Mouse (Mus musculus): ENCODE data around the gene Rnf34. TPM values are rescaled to one million over a fixed set of nuclear protein-coding genes. Genes with fewer than 3 reads are reported as not detected.
A peak's percentile ranks its signal among the peaks of the same experiment; 100 is the strongest.

Rnf34 gene
- polyA plus RNA-seq, 1 experiment from 2014 or later: 13.8 TPM

DNA sequence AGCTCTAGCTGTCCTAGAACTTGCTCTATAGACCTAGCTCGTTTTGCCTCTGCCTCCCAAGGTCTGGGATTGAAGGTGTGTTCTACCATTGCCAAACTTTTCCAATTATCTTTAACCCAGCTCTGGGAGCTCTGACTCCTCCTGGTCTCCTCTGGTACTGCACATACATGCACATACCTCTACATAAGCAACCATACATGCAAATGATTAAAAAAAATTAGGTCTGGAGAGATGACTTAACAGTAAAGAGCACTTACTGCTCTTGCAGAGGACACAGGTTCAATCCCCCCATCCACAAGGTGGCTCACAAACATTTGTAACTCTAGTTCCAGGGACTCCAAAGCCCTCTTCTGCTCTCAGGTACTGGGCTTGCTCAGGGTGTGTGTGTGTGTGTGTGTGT, 25.9 kb upstream of the Rnf34 start:
- H3K36me3 ChIP-seq: peaks cover 5% of the 10 kb centered on the region
- H3K27me3 ChIP-seq: no peaks in the 10 kb centered on the region
- DNase-seq (no peak), ATAC-seq (ENCODE audit: low read depth) (no peak)
- peak overlapping the region; percentile 68 for H3K27ac ChIP-seq
- WGBS (ENCODE audit: insufficient replicate concordance): 68% methylated on average over 1 of the region's 1 CpGs
- H3K9me3 ChIP-seq (replicated peaks): no peaks in the 10 kb centered on the region
- H3K4me1 ChIP-seq (replicated peaks): peaks cover 45% of the 10 kb centered on the region
- no peak overlapping the region for H3K4me3 ChIP-seq (replicated peaks)
- no peak overlapping the region for H3K9ac ChIP-seq
- no peak overlapping the region for H3K4me2 ChIP-seq

DNA sequence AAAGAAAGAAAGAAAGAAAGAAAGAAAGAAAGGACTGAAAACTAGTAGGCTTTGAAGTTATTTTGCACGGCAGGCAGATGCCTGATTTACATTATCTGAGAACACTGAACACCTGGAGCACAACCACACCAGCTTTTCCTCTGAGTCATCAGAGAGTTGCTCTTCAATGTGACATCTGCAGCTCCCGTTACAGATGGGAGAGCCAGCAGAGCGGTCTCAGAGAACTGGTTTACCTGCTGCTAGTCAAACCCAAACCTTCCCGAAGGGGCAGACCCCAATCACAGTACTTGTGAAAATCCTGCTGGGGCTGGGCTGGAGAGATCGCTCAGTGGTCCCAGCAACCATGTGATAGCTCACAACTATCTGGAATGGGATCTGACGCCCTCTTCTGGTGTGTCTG, 25.4 kb upstream of the Rnf34 start:
- peaks cover 1% of the 10 kb centered on the region for H3K36me3 ChIP-seq
- no peak overlapping the region for H3K27ac ChIP-seq
- DNase-seq (no peak), ATAC-seq (ENCODE audit: low read depth) (no peak)
- no peak overlapping the region for H3K4me3 ChIP-seq (replicated peaks)
- WGBS (ENCODE audit: insufficient replicate concordance): 63% methylated on average over 6 of the region's 6 CpGs
- no peaks in the 10 kb centered on the region for H3K9me3 ChIP-seq (replicated peaks)
- H3K4me2 ChIP-seq: no peak overlapping the region
- H3K4me1 ChIP-seq (replicated peaks): peaks cover 41% of the 10 kb centered on the region
- no peak overlapping the region for H3K9ac ChIP-seq
- no peaks in the 10 kb centered on the region for H3K27me3 ChIP-seq

DNA sequence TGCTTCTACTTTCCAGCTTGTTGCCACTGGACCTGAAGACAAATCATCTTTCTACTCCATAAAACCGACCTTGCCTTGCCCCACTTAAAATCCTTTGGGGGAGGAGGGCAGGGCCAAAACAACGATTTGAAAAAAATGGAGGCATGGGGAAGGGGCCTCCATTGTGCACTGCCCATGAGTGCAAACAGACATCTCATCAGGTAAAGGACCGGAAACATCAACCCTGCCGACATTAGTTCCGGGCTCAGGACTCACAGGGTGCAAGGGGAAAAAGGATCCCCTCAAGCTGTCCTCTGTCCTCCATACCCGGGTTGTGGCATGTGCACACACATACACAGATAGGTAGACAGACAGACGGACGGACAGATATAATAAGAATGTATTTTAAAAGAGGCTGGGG, 24.7 kb upstream of the Rnf34 start:
- ATAC-seq (ENCODE audit: low read depth): no peak
- 81% methylated on average over 8 of the region's 8 CpGs for WGBS (ENCODE audit: insufficient replicate concordance)
- DNase-seq: no peak
- Histone ChIP-seq H3K9ac (no peak overlapping the region), H3K9me3 (replicated peaks) (no peaks in the 10 kb centered on the region), H3K4me1 (replicated peaks) (peaks cover 35% of the 10 kb centered on the region), H3K4me3 (replicated peaks) (no peak overlapping the region), H3K4me2 (no peak overlapping the region), H3K27me3 (no peaks in the 10 kb centered on the region), H3K27ac (no peak overlapping the region), H3K36me3 (no peaks in the 10 kb centered on the region)

DNA sequence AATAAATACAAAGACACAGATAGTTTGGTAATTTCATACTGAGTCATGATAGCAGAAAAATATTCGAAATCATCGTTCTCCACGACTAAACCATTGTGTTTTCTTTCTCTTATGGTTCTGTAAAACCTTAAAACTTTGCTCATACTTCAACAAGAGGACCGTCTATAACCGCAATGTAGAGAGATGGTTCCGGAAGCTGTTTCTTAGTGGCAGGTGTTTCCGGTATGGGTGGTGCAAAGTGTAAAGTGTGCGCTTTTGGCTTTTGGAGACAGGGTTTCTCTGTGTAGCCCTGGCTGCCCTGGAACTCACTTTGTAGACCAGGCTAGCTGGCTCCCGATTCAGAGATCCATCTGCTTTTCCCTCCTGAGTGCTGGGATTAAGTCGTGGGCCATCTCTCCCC, 17.3 kb upstream of the Rnf34 start:
- ATAC-seq (ENCODE audit: low read depth): no peak
- no peaks in the 10 kb centered on the region for H3K9me3 ChIP-seq (replicated peaks)
- H3K4me2 ChIP-seq: no peak overlapping the region
- no peaks in the 10 kb centered on the region for H3K36me3 ChIP-seq
- no peak overlapping the region for H3K4me3 ChIP-seq (replicated peaks)
- no peak overlapping the region for H3K9ac ChIP-seq
- H3K4me1 ChIP-seq (replicated peaks): no peaks in the 10 kb centered on the region
- H3K27ac ChIP-seq: no peak overlapping the region
- no peak for DNase-seq
- H3K27me3 ChIP-seq: no peaks in the 10 kb centered on the region
- 75% methylated on average over 10 of the region's 10 CpGs for WGBS (ENCODE audit: insufficient replicate concordance)

DNA sequence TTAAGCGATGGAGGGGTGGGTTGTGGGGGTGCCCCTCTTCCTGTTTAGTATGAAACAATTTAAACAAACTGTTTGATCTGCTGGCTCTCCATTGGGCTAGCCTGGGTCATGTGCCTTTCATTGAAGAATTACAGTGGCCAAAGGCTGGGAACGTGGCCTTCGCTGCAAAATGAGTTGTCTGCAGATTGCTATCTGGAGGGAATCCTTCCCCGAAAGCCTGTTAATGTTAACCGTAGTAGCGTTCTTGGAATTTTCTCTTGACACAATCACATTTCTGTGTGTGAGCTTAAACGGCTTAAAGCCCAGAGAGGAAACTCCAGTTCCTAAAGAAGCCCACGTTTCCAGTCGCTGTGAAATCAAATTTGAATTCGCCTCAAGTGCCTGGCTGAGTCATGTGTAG, 16.9 kb upstream of the Rnf34 start:
- Histone ChIP-seq H3K36me3 (no peaks in the 10 kb centered on the region), H3K27ac (no peak overlapping the region), H3K4me2 (no peak overlapping the region), H3K27me3 (no peaks in the 10 kb centered on the region), H3K4me1 (replicated peaks) (no peaks in the 10 kb centered on the region), H3K9ac (no peak overlapping the region), H3K9me3 (replicated peaks) (no peaks in the 10 kb centered on the region), H3K4me3 (replicated peaks) (no peak overlapping the region)
- DNase-seq (no peak), ATAC-seq (ENCODE audit: low read depth) (no peak)
- 69% methylated on average over 10 of the region's 10 CpGs for WGBS (ENCODE audit: insufficient replicate concordance)

DNA sequence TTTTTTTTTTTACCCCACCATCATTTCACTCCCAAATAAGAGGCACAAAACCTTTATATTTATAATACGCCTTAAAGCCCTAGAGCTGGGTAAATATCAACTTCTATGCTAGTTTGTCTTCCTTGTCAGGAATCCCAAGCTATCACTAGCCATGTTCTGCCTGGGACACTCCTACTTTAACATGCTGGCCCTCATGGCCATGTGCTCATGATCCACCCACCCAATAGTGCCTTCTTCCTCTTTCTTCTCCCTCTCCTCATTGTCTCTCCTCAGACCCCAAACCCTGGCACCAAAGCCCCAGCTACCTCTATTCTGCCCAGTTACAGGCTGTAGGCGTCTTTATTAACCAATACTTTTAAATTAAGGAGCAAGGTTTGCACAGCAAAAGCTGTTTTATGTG, 8.7 kb upstream of the Rnf34 start:
- Histone ChIP-seq H3K4me3 (replicated peaks) (no peak overlapping the region), H3K4me1 (replicated peaks) (no peaks in the 10 kb centered on the region), H3K27ac (no peak overlapping the region), H3K36me3 (no peaks in the 10 kb centered on the region), H3K9ac (no peak overlapping the region), H3K4me2 (no peak overlapping the region), H3K9me3 (replicated peaks) (no peaks in the 10 kb centered on the region), H3K27me3 (no peaks in the 10 kb centered on the region)
- 73% methylated on average over 2 of the region's 2 CpGs for WGBS (ENCODE audit: insufficient replicate concordance)
- ATAC-seq (ENCODE audit: low read depth) (no peak), DNase-seq (no peak)

DNA sequence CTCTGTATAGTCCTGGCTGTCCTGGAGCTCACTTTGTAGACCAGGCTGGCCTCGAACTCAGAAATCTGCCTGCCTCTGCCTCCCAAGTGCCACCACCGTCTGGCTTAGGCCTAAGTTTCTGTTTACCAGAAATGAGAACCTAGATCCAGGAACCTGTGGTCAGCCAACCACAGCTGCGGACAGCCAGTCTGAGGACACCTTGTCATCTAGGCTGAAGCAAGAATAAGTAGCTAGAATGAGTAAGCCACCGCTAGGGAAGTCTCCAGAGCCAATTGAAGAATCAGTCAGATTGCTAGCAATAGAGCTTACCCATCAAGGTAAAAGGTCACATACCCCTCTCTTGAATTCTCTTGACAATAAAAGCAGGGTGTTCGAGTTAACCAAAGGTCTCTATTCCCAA, 6.0 kb upstream of the Rnf34 start:
- H3K4me2 ChIP-seq: no peak overlapping the region
- ATAC-seq (ENCODE audit: low read depth) (no peak), DNase-seq (no peak)
- WGBS (ENCODE audit: insufficient replicate concordance): 59% methylated on average over 5 of the region's 5 CpGs
- no peak overlapping the region for H3K9ac ChIP-seq
- H3K4me3 ChIP-seq (replicated peaks): no peak overlapping the region
- H3K9me3 ChIP-seq (replicated peaks): no peaks in the 10 kb centered on the region
- no peaks in the 10 kb centered on the region for H3K27me3 ChIP-seq
- H3K27ac ChIP-seq: no peak overlapping the region
- H3K4me1 ChIP-seq (replicated peaks): no peaks in the 10 kb centered on the region
- no peaks in the 10 kb centered on the region for H3K36me3 ChIP-seq

DNA sequence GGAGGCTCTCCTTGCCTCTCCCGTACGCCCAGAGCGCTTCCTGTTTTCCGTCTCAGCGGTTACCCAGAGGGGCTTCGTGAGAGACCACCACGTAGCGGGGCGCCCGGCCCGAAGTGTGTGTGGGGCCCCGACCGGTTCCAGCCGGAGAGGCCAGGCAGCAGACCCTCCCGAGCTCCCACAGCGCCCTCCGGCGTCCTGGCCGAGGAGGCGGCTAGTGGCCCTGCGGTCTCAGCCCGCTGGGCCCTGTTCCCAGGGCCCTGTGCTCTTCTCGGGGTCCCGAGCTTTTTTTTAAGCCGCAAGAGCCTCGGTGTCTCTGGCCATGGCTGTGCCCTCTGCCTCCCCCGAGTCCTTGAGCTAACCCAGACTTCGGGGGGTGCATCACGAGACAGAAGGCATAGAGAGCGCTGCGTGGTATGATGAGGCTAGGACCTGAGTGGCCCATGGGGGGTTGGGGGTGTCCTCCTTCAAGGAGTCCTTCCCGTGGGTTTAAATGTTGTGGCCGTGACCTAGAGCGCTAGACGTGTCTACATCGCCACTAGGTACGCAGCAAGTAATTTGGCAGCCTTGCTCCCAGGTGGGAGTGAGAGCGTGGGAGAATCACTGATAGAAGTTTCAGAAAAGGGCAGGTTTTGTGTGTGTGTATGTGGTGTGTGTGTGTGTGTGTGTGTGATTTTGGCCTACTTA, 613 bp downstream of the Rnf34 start:
- Histone ChIP-seq H3K27me3 (no peaks in the 10 kb centered on the region), H3K9ac (peak overlapping the region; percentile 99), H3K4me2 (peak overlapping the region; percentile 98), H3K4me1 (replicated peaks) (peaks cover 32% of the 10 kb centered on the region), H3K27ac (peak overlapping the region; percentile 83), H3K4me3 (replicated peaks) (peak overlapping the region; percentile 98), H3K36me3 (no peaks in the 10 kb centered on the region), H3K9me3 (replicated peaks) (no peaks in the 10 kb centered on the region)
- WGBS (ENCODE audit: insufficient replicate concordance): 1% methylated on average over 38 of the region's 38 CpGs
- ATAC-seq (ENCODE audit: low read depth) (peak; percentile 75), DNase-seq (no peak)

DNA sequence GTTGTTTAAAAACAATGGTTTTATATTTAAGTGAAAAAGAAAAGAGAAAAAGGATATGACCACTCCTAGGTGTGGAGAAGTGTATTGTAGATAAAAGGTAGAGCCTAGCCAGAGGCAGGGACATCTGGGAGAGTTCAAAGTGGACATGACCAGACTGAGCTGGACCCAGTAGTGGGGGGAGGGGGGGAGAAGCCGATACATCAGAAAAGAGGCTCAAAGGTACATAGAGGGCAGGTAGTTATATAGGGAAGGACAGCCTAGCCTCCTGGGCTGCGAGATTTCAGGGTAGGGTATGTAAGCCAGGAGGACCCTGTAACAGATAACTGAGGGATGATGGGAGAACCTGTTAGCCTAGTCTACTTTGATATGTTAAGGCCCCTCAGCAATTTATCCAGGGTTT, 2.8 kb downstream of the Rnf34 start:
- DNase-seq: no peak

DNA sequence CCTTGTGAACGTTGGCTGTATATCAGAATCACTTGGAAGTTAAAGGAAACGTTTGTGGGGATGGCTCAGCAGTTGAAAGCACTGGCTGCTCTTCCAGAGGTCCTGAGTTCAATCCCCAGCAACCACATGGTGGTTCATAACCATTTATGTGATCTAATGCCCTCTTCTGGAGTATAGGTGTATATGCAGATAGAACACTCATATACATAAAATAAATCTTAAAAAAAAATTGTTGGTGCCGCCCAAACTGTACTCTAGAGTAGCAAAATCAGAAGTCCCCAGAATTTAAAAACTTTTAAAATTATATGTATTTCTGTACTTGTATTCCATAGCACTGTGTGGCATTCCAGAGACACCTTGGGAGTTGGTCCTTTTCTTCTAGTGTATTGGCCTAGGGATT, 6.0 kb downstream of the Rnf34 start:
- H3K4me2 ChIP-seq: no peak overlapping the region
- 46% methylated on average over 3 of the region's 3 CpGs for WGBS (ENCODE audit: insufficient replicate concordance)
- no peak overlapping the region for H3K27ac ChIP-seq
- H3K9ac ChIP-seq: no peak overlapping the region
- DNase-seq: no peak
- H3K9me3 ChIP-seq (replicated peaks): no peaks in the 10 kb centered on the region
- ATAC-seq (ENCODE audit: low read depth): no peak
- no peak overlapping the region for H3K4me3 ChIP-seq (replicated peaks)
- no peaks in the 10 kb centered on the region for H3K27me3 ChIP-seq
- no peaks in the 10 kb centered on the region; the same call in 1 of the 2 replicates for H3K36me3 ChIP-seq
- peaks cover 28% of the 10 kb centered on the region for H3K4me1 ChIP-seq (replicated peaks)

More for the DNA sequence above, 2.8 kb downstream of the Rnf34 start:
- no peak overlapping the region for H3K4me2 ChIP-seq
- H3K27me3 ChIP-seq: no peaks in the 10 kb centered on the region
- no peak overlapping the region for H3K27ac ChIP-seq
- no peak for ATAC-seq (ENCODE audit: low read depth)
- H3K36me3 ChIP-seq: no peaks in the 10 kb centered on the region; the same call in 1 of the 2 replicates
- H3K9me3 ChIP-seq (replicated peaks): no peaks in the 10 kb centered on the region
- H3K9ac ChIP-seq: no peak overlapping the region
- no peak overlapping the region for H3K4me3 ChIP-seq (replicated peaks)
- H3K4me1 ChIP-seq (replicated peaks): peaks cover 32% of the 10 kb centered on the region
- WGBS (ENCODE audit: insufficient replicate concordance): 67% methylated on average over 2 of the region's 2 CpGs

DNA sequence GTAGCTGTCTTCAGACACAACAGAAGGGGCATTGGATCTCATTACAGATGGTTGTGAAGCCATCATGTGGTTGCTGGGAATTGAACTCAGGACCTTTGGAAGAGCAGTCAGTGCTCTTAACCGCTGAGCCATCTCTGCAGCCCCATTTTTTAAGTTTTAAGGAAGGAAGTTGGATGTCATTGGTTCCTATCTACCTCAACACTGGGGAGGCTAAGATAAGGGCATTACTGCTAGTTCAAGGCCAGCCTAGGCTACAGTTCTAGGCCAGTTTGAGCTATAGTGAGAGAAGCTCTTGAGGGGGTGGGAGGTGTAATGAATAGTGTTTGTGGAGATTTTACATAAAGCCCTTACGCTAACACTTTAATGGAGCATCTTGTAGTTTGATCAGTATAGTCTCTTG, 13.2 kb downstream of the Rnf34 start:
- Histone ChIP-seq H3K4me2 (no peak overlapping the region), H3K9ac (no peak overlapping the region), H3K4me3 (replicated peaks) (no peak overlapping the region), H3K36me3 (peaks cover 59% of the 10 kb centered on the region), H3K9me3 (replicated peaks) (no peaks in the 10 kb centered on the region), H3K27me3 (no peaks in the 10 kb centered on the region), H3K4me1 (replicated peaks) (peaks cover 6% of the 10 kb centered on the region), H3K27ac (no peak overlapping the region)
- WGBS (ENCODE audit: insufficient replicate concordance): 65% methylated on average over 2 of the region's 2 CpGs
- ATAC-seq (ENCODE audit: low read depth) (no peak), DNase-seq (no peak)

DNA sequence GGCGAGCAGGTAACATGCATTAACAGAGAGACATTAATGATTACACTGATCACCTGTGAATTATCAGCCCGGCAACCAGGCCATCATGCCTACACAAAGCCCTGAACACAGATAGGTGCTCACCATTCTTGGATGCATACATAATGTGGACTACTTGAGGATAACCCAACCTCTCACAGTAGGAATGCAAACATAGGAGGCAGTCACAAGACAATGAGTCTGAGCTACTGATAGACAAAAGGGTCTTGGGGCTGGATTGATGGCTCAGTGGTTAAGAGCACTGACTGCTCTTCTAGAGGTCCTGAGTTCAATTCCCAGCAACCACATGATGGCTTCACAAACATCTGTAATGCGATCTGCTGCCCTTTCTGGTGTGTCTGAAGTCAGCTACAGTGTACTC, 22.8 kb downstream of the Rnf34 start:
- ATAC-seq (ENCODE audit: low read depth) (no peak), DNase-seq (no peak)
- H3K4me2 ChIP-seq: no peak overlapping the region
- no peaks in the 10 kb centered on the region for H3K9me3 ChIP-seq (replicated peaks)
- H3K4me1 ChIP-seq (replicated peaks): no peaks in the 10 kb centered on the region
- no peak overlapping the region for H3K27ac ChIP-seq
- no peaks in the 10 kb centered on the region for H3K27me3 ChIP-seq
- H3K4me3 ChIP-seq (replicated peaks): no peak overlapping the region
- H3K36me3 ChIP-seq: peaks cover 50% of the 10 kb centered on the region
- 81% methylated on average over 3 of the region's 3 CpGs for WGBS (ENCODE audit: insufficient replicate concordance)
- no peak overlapping the region for H3K9ac ChIP-seq
